Mouse (Mus musculus): ENCODE measurements around the gene Akr1c18.
"Not testable (repeated sequence)": the region's sequence is repeated elsewhere in the genome, so short reads cannot be mapped to it uniquely, and the experiment has no call there.

Gene Akr1c18

GRCm38 (mm10) chr13:4150518-4150917 is at the start of gene Akr1c18:
Akr1c18 (minus strand) TSS chr13:4150654.
- no peak for DNase-seq (ENCODE audit: low read depth, low spot score)

- no peak for DNase-seq (ENCODE audit: low read depth, low spot score)
These were observed 42.1 kb upstream of the Akr1c18 start for GRCm38 (mm10) chr13:4192511-4192910.

GRCm38 (mm10) chr13:4190904-4191303 is 40.5 kb upstream of the Akr1c18 start, which contains the start of gene Akr1c13:
Akr1c13 (plus strand) TSS chr13:4191150.
- DNase-seq (ENCODE audit: low read depth, low spot score) = peak; percentile 45

GRCm38 (mm10) chr13:4188174-4188573 is 37.7 kb upstream of the Akr1c18 start:
- DNase-seq (ENCODE audit: low read depth, low spot score) = peak; percentile 16

- not testable (repeated sequence) for DNase-seq (ENCODE audit: low read depth, low spot score)
These were observed 36.4 kb upstream of the Akr1c18 start for GRCm38 (mm10) chr13:4186641-4187411.

- DNase-seq (ENCODE audit: low read depth, low spot score) = peak; percentile 91
These were observed 32.7 kb upstream of the Akr1c18 start for GRCm38 (mm10) chr13:4183116-4183515.

GRCm38 (mm10) chr13:4181321-4181720 is 30.9 kb upstream of the Akr1c18 start:
- peak; percentile 57 for DNase-seq (ENCODE audit: low read depth, low spot score)

GRCm38 (mm10) chr13:4172978-4173377 is 22.5 kb upstream of the Akr1c18 start:
- no peak for DNase-seq (ENCODE audit: low read depth, low spot score)

GRCm38 (mm10) chr13:4168006-4168405 is 17.6 kb upstream of the Akr1c18 start:
- peak; percentile 73 for DNase-seq (ENCODE audit: low read depth, low spot score)

- peak; percentile 96 for DNase-seq (ENCODE audit: low read depth, low spot score)
These were observed 4.8 kb upstream of the Akr1c18 start for GRCm38 (mm10) chr13:4155286-4155685.

- DNase-seq (ENCODE audit: low read depth, low spot score) = no peak
These were observed 3.1 kb upstream of the Akr1c18 start for GRCm38 (mm10) chr13:4153593-4153992.

GRCm38 (mm10) chr13:4152908-4153307 is 2.5 kb upstream of the Akr1c18 start:
- no peak for DNase-seq (ENCODE audit: low read depth, low spot score)

- DNase-seq (ENCODE audit: low read depth, low spot score) = no peak
These were observed 6.2 kb downstream of the Akr1c18 start for GRCm38 (mm10) chr13:4144261-4144660.

GRCm38 (mm10) chr13:4133070-4133469 is 17.4 kb downstream of the Akr1c18 start:
- DNase-seq (ENCODE audit: low read depth, low spot score) = peak; percentile 45

- DNase-seq (ENCODE audit: low read depth, low spot score) = no peak
These were observed 18.7 kb downstream of the Akr1c18 start for GRCm38 (mm10) chr13:4131721-4132120.

GRCm38 (mm10) chr13:4131317-4131716 is 19.1 kb downstream of the Akr1c18 start:
- DNase-seq (ENCODE audit: low read depth, low spot score) = no peak

GRCm38 (mm10) chr13:4129100-4129499 is 21.4 kb downstream of the Akr1c18 start:
- peak; percentile 59 for DNase-seq (ENCODE audit: low read depth, low spot score)

- DNase-seq (ENCODE audit: low read depth, low spot score) = peak; percentile 64
These were observed 24.6 kb downstream of the Akr1c18 start for GRCm38 (mm10) chr13:4125846-4126245.

- peak; percentile 4 for DNase-seq (ENCODE audit: low read depth, low spot score)
These were observed 26.0 kb downstream of the Akr1c18 start for GRCm38 (mm10) chr13:4124471-4124870.

- DNase-seq (ENCODE audit: low read depth, low spot score) = no peak
These were observed 27.3 kb downstream of the Akr1c18 start for GRCm38 (mm10) chr13:4123146-4123545.

- DNase-seq (ENCODE audit: low read depth, low spot score) = no peak
These were observed 31.1 kb downstream of the Akr1c18 start for GRCm38 (mm10) chr13:4119181-4119904.

- DNase-seq (ENCODE audit: low read depth, low spot score) = peak; percentile 80
These were observed 39.9 kb downstream of the Akr1c18 start for GRCm38 (mm10) chr13:4110281-4111188.
